ENCODE assay signal across 19 mouse cellular contexts in genomic region chr4:55137781-55138394, GRCm38 (mm10).
A peak's percentile ranks its signal among the peaks of the same experiment; 100 is the strongest.
DNase-seq lines count a peak whose midpoint lies in the region; ATAC-seq and TF ChIP-seq lines count a peak whose summit lies in the region.
"Had no signal": no experiment of that assay in that cellular context is flagged by ENCODE, and none has a peak within 500 bp of the region (broad histone marks: within the 10 kb centered on the region; RNA-seq: fewer than 3 reads in every experiment).

No protein-coding gene starts in this region.

- no peaks in the 10 kb centered on the region for H3K4me1 ChIP-seq in kidney, postnatal 0 days (replicated peaks; ENCODE audit: insufficient read depth, low read length)
- peaks cover 39% of the 10 kb centered on the region for H3K4me1 ChIP-seq in E14TG2a.4 (replicated peaks; ENCODE audit: low read depth, low read length)
- no peaks in the 10 kb centered on the region for H3K4me1 ChIP-seq in kidney, adult 2 months (ENCODE audit: control insufficient read depth, insufficient read depth, low read length)
- H3K4me1 ChIP-seq: intestine, embryonic 15.5 days had no signal

- intact Hi-C loops in gastrocnemius, postnatal 36 days (cut with DNase I): no loop called here

- H3K9ac ChIP-seq in kidney, postnatal 0 days (ENCODE audit: low read depth, low read length): no peak overlapping the region
- H3K9ac ChIP-seq: intestine, embryonic 15.5 days; neural tube, embryonic 12.5 days had no signal

- ATAC-seq in kidney, postnatal 0 days (replicated peaks; ENCODE audit: low FRiP score, low read depth): no peak
- ATAC-seq: CD4-positive, CD25-positive, alpha-beta regulatory T cell, adult 4 months; forebrain, embryonic 16.5 days; intestine, embryonic 15.5 days had no signal

- H3K4me3 ChIP-seq in kidney, postnatal 0 days (replicated peaks; ENCODE audit: low read depth, low read length): no peak overlapping the region
- no peak overlapping the region for H3K4me3 ChIP-seq in E14TG2a.4 (replicated peaks; ENCODE audit: low read length)
- no peak overlapping the region for H3K4me3 ChIP-seq in kidney, adult 2 months (ENCODE audit: insufficient read depth, low read depth, low read length)
- H3K4me3 ChIP-seq: embryonic facial prominence, embryonic 10.5 days; erythroblast, embryonic 14.5 days; intestine, embryonic 15.5 days; neural tube, embryonic 12.5 days had no signal

- H3K36me3 ChIP-seq in kidney, postnatal 0 days (ENCODE audit: insufficient read depth, low read length): no peaks in the 10 kb centered on the region
- peaks cover 16% of the 10 kb centered on the region for H3K36me3 ChIP-seq in E14TG2a.4 (ENCODE audit: insufficient read depth, low read length)
- H3K36me3 ChIP-seq in kidney, adult 2 months (ENCODE audit: control insufficient read depth, insufficient read depth, low read length): no peaks in the 10 kb centered on the region
- H3K36me3 ChIP-seq: embryonic facial prominence, embryonic 10.5 days; intestine, embryonic 15.5 days; neural tube, embryonic 12.5 days had no signal

- peak; percentile 34; the same call in 1 of the 2 replicates for TF ChIP-seq CTCF in kidney, postnatal 0 days (IDR thresholded peaks at IDR 0.05; ENCODE audit: low read depth)
- peak; percentile 84 for TF ChIP-seq CTCF in E14TG2a.4 (conservative IDR thresholded peaks at IDR 0.05; ENCODE audit: low read length)
- TF ChIP-seq CTCF in kidney, adult 2 months (conservative IDR thresholded peaks at IDR 0.05; ENCODE audit: insufficient read depth, insufficient read length, low read depth, low read length): no peak

- 91% methylated on average over 2 of the region's 2 CpGs for WGBS in kidney, postnatal 0 days
- 89% methylated on average over 2 of the region's 2 CpGs for WGBS in kidney, adult 2 months

- no peak overlapping the region for H3K27ac ChIP-seq in kidney, postnatal 0 days
- no peak overlapping the region for H3K27ac ChIP-seq in kidney, adult 2 months (ENCODE audit: insufficient read depth, low read depth, low read length)
- H3K27ac ChIP-seq: embryonic facial prominence, embryonic 10.5 days; intestine, embryonic 15.5 days; neural tube, embryonic 12.5 days had no signal

- DNase-seq in kidney, postnatal 0 days (ENCODE audit: low spot score): no peak
- DNase-seq in kidney, adult 18-20 months: no peak
- DNase-seq in 3T3-L1 (ENCODE audit: low read depth, low spot score) (peak; percentile 25), adipocyte (ENCODE audit: low spot score) (peak; percentile 24)
- no peak for DNase-seq in thymus, adult 18-20 months
- DNase-seq in kidney, adult 2 months: no peak
- DNase-seq in gastrocnemius, postnatal 36 days: no peak
- DNase-seq: adrenal gland, postnatal 36 days; cerebellum, postnatal 25 days; gastrocnemius, postnatal 25 days; kidney, postnatal 25 days; liver had no signal

- no peak overlapping the region for H3K4me2 ChIP-seq in kidney, postnatal 0 days (ENCODE audit: low read length)
- H3K4me2 ChIP-seq: intestine, embryonic 15.5 days; neural tube, embryonic 12.5 days had no signal

- TF ChIP-seq POLR2A in kidney, adult 2 months (IDR thresholded peaks at IDR 0.05; ENCODE audit: low read depth, low read length): no peak

- H3K27me3 ChIP-seq in kidney, postnatal 0 days (ENCODE audit: insufficient read depth, low read length): no peaks in the 10 kb centered on the region
- H3K27me3 ChIP-seq in E14TG2a.4 (ENCODE audit: insufficient read depth, low read length): no peaks in the 10 kb centered on the region
- no peaks in the 10 kb centered on the region; the same call in 1 of the 2 replicates for H3K27me3 ChIP-seq in kidney, adult 2 months (replicated peaks; ENCODE audit: control insufficient read depth, insufficient read depth, low read length)
- H3K27me3 ChIP-seq: intestine, embryonic 15.5 days; neural tube, embryonic 12.5 days had no signal

- H3K9me3 ChIP-seq in kidney, postnatal 0 days (replicated peaks; ENCODE audit: low read length): no peaks in the 10 kb centered on the region
- H3K9me3 ChIP-seq in E14TG2a.4 (ENCODE audit: low read length): peaks cover 37% of the 10 kb centered on the region
- H3K9me3 ChIP-seq: embryonic facial prominence, embryonic 10.5 days; intestine, embryonic 15.5 days; neural tube, embryonic 12.5 days had no signal

Comparison
In these comparisons a context has a peak if more than half of its experiments do, and no peak if none do; other contexts are left out.
1. DNase-seq: peak in 3T3-L1 (single experiment) and adipocyte (single experiment); none in kidney, postnatal 0 days (single experiment), kidney, adult 18-20 months (single experiment), thymus, adult 18-20 months (0 of 2), kidney, adult 2 months (single experiment) and gastrocnemius, postnatal 36 days (0 of 2).